Mouse (Mus musculus): ENCODE measurements around the gene 1700067P10Rik.

DNA sequence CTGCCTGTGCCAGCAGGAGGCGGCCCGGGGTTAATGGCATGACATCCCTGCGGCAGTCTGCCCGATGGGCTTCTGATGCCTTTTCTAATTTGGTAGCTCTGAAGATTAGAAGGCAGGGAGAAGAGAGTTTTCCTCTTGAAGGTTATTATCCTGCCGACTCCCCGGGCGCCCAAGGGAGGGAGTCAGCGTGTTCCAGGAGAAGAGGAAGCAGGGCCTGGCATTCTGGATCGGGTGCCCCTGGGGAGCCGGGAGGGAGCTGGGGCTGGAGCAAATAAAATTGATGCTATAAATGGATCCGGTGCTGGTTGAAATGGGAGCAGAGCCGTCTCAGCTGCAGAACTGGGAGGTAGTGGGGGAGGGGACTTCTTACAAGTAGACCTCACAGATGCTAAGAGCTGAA is 31.7 kb upstream of the 1700067P10Rik start:
- TF ChIP-seq CTCF (IDR thresholded peaks at IDR 0.05; ENCODE audit: control insufficient read depth, insufficient read depth, insufficient read length): no peak
- TF ChIP-seq MYOD1 (IDR thresholded peaks at IDR 0.05; ENCODE audit: control insufficient read depth, insufficient read length, low read depth): no peak
- no peak for TF ChIP-seq MAX (IDR thresholded peaks at IDR 0.05)
- no peak for TF ChIP-seq USF1 (IDR thresholded peaks at IDR 0.05; ENCODE audit: low read depth)
- TF ChIP-seq MYOG (IDR thresholded peaks at IDR 0.05; ENCODE audit: control insufficient read depth, extremely low read depth, insufficient read length): no peak
- no peak for TF ChIP-seq CEBPB (IDR thresholded peaks at IDR 0.05; ENCODE audit: low read depth)
- TF ChIP-seq FOSL1 (IDR thresholded peaks at IDR 0.05; ENCODE audit: insufficient read depth, low read length, poor library complexity, severe bottlenecking): no peak
